Mouse (Mus musculus) NIH3T3 (cell line): ENCODE measurements around the gene Rint1.

Experiments
- DNase-seq: peaks from one replicate; pipeline ENCODE4 v3.0.0-alpha.2; 2012; ENCODE audit warnings: low read depth

Rint1 gene

DNA sequence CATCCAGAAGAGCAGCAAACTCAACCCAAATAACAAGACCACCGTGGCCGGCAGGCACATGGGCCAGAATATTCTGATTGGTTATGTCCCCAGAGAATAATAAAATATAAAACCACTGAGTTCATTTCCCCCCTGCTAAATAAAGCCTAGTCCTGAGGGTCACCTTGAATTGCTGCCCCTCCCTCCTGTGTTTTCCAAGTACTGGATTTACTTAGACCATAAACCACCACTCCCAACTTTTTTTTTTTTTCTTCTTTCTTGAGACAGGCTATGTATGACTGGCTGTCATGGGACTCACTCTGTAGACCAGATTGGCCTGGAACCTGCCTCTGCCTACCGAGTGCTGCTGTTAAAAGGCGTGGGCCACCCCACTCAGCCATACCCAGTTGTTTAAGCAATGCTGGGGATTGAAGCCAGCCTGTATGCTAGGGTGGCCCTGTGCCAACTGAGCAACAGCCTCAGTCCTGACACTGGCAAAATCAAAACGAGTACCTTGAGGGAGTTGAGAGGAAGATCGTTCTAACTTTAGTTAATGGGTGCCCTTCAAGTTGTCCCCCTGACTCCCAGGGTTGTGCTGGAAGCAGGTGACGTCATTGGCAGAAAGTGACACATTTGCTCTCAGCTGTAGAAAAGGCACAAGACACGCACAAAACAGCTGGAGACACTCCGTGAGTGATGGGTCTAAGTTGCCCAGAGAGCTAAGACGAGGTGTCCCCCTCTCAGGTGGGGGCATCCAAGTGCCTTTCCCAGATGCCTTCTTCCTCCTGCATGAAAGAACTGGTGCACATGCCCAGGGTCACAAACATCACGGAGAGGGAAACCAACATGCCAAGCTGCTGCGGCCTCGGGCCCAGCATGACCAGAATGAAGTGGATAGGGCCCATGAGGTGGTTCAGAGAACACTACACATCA lies 76.8 kb downstream of the Rint1 start:
- DNase-seq, result peak; percentile 59

DNA sequence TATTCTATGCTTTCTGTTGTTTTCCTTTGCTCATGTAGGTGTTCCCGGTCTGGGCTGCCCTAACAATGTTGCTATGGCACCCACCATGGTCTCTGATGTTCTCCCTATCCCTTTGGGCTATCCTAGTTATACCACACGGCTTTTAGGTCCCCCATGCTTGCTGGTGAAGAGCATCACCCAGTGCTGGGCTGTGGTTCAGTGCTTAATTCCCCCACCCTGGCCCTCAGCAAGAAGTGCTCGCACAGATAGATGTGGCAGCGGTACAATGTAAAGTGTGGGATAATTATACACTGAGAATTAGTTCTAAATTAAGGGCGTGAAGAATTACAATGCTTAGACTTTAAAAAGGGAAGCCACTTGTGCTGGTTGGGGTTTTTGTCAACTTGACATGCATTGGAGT lies 78.4 kb downstream of the Rint1 start:
- no peak for DNase-seq
